Mouse (Mus musculus): Measurements from ENCODE around the gene Tmem54. TPM values are rescaled to one million over a fixed set of nuclear protein-coding genes. Genes with fewer than 3 reads are reported as not detected.
A peak's percentile ranks its signal among the peaks of the same experiment; 100 is the strongest.

Gene Tmem54
- total RNA-seq, 2 experiments from 2014 or later, result not detected

DNA sequence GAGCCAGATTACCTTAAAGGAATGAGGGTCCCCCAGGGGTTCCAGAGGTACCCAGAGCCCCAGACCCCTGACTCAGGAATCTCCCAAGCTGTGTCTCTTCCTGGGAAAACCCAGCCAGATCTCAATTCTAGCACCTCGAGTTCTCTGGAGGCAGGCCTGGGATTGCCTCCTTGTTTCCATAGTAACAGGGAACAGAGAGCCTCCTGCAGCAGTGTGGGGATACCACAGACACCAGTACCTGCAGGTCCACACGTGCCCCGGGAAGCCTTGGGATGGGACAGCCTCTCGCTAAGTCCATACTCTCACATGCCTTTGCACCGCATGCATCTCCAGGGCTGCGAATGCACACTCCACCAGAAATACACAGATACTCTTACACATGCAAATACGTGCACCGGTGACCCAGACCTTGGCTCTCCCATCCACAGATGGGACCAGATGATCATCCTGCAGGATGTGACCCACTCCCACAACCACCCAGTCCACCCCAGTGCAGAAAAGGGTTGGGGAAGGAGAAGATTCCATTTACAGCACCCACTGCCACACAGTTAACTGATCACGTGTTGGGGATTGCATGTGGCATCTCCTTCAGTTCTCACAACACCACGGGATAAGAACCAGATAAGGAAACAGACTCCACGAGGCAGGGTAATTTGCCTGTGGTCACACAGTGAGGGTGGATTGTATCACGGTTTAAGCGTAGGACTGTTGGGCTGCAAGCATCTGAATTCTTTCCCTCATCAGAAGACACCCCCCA lies 23.4 kb downstream of the Tmem54 start:
- peak in 1 of 2 experiments; percentile 63 for DNase-seq (ENCODE audit: low spot score in 2 of 2)

DNA sequence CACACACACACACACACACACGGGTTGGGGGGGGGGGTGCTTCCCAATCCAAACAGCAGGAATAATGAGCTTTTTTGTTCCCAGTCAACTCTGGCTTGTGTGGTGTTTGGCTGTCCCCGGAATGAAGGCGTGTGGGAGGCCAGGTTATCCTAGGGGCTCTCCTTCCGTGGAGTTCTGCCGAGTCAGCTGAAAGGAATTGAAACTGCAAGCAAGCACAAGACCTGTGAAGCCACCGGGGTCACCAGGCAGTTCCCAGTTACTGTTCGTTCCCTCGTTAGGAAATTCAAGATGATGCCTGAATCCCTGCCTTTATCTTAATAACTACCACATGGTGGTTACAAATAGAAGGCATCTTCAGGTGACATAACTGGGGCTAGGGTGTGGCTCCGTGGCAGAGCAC lies 24.0 kb downstream of the Tmem54 start:
- no peak for DNase-seq (ENCODE audit: low spot score in 2 of 2)

DNA sequence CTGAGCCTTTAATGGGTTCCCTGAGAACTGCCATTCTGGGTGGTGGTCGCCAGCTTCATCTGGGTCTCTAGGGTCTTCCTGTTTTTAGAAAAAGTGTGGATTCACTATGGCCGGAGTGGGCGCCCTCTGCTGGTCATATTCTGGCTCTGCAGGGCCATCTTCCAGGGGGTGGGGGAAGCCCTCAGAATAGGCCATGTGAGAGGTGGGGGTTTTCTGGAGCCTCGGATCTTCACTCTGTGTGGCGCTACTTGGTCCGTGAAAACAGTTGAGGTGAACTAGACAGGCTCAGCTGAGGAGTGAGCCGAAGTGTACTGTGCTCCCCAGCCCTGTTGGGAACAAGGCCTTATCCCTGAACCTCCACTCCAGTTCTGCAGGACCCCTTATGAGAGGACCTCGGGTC lies 24.8 kb downstream of the Tmem54 start:
- peak in 1 of 2 experiments; percentile 58 for DNase-seq (ENCODE audit: low spot score in 2 of 2)

DNA sequence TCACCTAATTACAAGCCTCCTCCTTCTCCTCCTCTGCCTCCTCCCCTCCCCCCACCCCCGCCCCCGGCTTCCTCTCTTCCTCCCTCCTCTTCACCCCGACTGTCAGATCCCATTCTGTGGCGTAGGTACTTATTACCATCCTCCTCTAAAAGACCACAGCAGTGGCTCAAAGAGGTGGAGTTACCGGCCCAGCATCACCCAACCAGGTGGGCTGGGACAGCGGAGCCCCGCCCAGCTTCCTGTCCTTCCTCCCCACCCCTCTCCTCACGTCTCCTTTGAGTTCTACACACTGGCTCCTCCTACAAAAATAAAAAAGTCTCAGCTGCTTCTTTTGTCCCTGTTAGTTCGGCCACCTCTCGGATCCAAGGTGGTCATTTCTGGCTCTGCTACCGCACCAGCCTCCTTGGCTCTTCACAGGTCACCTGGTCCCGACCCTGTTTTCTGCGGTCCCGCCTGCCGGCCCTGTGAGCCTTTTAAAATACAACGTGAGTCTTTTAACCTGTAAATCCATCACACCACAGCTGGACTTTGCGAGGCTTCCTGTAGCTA lies 25.5 kb downstream of the Tmem54 start:
- DNase-seq (ENCODE audit: low spot score in 2 of 2), result no peak

DNA sequence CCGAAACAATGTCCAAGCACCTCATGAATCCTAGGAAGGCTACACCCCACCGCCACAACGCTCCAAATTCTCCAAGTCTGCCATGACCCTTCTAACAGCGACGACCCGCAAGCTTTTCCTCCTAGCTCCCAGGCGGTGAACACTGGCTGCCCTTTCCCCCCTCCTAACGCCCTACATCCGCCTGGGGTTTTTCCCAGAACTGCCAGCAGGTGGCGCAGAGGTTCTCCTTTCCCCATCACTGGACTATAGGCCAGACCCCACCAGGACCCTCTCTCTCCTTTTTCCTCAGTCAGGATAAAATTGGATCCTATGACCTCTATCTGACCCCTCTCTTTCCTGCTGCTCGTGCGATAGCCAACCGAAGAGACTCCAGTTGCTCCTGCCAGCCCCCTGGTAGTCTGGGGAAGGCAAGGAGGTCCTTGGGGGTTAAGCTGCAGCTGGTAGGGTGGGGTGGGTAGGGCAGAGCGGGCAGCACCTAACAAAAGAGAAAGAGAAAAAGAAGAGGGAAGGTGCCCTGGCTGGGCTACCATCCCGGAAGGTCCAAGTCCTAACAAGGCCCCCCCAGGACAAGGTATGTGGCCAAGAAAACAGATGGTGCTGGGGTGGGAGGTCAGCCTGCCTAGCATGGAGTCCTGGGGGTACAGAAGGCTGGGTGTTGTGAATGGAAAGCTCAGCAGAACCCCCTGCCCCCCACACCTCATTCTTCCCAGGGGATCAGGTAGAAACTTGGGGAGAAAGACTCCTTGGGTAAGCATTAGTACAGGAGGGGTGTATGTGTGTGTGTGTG lies 29.6 kb downstream of the Tmem54 start:
- DNase-seq (ENCODE audit: low spot score in 2 of 2), result peak in 1 of 2 experiments; percentile 75

DNA sequence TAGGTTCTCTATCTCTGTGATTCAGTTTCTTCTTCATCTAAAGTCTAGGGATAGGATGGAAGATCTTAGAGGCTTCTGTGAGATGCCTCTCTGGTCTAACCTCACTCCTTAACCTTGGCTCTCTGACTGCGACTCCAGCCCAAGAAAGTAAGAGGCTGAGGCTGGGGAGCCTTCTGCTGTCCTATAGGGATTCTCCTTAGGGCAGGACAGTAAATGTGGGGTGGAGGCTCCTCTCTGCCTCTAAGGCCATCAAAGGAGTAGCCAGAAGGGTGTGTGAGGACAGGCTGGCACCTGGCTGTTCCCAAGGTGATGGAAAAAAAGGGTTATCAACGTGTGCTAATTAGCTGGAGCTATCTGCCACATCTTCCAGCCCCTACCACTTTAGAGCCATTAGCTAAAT lies 30.3 kb downstream of the Tmem54 start:
- DNase-seq (ENCODE audit: low spot score in 2 of 2), result no peak

DNA sequence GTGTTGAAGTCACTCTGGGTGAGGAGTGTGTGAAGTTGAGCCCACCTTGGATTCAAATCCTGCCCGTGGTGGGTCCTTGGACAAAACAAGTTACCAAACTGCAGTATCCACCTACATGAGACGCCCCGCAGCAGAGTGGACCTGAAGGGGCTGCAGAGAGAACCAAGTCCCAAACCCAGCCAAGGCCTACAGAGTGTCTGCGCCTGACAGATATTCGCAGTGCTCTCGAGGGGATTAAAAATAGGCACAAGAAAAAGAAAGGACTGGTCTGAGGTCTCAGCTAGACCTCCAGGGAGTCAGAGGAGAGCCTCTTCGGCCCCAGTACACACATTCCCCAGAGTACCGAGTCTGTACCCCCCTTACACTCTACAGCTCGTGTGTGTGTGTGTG lies 30.8 kb downstream of the Tmem54 start:
- no peak for DNase-seq (ENCODE audit: low spot score in 2 of 2)

DNA sequence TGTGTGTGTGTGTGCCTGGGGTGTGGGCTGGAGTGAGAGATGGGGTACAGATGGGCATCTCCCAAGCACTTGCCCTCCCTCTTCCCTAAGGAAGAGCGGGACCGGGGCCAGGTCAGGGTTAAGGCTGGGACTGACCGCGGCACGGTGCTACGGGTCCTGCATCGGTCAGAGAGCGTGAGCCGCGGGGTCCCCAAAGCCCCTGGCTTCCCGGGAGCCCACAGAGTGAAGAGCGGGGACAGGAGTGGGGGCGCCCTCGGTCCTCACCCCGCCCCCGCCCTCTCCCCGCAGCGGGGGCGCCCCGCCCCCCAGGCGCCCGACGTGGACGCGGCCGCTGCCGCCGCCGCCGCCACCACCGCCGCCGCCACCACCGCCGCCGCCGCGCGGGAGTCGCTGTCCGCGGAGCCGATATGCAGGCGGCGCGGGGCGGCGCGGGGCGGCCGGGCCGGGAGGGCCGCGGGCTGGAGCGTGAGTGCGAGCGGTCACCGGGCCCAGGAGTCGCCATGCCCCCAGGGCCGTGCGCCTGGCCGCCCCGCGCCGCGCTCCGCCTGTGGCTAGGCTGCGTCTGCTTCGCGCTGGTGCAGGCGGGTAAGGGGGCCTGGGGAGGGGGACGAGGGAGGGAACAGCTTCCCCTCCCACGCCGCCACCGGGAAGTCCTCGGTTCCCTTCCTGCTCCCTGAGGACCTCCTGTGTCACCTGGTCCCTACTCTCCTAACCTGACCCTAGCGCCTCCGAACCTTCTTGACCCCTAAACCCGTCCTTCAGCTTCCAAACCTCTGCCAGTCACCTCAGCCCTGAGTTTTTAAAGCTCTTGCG lies 31.4 kb downstream of the Tmem54 start, which contains the start of gene Fndc5:
Fndc5 (plus strand) TSS at position 421 of the 813 bp plus-strand sequence.
- DNase-seq (ENCODE audit: low spot score in 2 of 2), result no peak

DNA sequence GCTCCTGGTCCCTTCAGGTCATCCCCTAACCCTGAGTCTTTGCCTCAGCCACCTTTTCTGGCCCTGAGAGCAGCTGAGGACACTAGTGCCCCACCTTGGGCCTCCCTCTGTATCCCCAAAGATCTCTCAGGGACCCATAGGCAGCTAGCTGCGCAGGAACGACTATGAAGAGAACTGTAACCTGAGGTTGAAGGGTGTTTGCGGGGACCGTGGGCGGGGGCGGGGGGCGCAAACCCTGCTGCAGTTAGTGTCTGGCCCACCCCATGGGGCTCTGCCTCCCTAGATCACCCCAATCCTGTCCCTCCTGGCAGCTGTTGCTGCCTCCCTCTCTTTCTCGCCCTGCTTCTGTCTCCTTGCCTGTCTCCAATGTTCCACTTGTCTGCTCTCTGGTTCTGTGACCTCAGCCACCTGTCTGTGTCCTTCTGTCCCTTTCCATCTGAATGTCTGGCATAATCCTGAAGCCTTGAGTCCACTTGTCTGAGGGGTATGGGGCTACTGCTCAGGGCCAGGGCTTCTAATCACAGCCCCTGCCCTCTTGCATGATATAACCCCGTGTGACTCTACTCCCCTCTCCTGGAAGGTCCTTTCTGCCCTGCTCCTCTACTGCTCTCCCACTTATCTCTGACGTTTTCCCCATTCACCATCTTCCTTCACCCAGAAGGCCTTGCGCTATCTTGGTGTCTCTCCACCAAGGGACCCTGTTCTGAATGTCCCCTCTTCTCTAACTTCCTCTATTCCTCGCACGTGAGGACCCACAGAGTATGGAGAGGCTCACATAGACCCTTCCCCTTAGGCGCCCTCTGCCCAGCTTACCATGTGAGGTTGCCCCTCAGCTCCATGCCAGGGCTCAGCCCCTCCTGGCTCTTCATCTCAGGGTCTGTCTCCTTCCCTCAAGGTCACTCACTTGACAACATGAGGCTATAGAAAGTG lies 32.3 kb downstream of the Tmem54 start:
- no peak for DNase-seq (ENCODE audit: low spot score in 2 of 2)

DNA sequence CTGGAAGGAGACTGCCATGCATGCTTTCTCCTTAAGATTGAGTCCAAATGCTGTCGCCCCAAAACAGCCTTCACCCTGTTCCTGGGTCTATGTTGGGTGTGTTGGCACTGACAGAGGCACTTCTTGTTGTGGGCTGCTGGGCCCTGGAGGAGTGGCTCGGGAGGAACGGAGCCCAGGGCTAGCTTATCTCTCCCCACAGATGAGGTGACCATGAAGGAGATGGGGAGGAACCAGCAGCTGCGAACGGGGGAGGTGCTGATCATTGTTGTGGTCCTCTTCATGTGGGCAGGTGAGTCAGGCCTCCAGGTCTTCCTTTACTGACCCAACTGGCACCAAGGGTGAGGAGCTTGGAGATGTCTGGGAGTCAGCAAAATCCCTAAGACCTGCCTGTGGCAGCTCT lies 34.3 kb downstream of the Tmem54 start:
- no peak for DNase-seq (ENCODE audit: low spot score in 2 of 2)

DNA sequence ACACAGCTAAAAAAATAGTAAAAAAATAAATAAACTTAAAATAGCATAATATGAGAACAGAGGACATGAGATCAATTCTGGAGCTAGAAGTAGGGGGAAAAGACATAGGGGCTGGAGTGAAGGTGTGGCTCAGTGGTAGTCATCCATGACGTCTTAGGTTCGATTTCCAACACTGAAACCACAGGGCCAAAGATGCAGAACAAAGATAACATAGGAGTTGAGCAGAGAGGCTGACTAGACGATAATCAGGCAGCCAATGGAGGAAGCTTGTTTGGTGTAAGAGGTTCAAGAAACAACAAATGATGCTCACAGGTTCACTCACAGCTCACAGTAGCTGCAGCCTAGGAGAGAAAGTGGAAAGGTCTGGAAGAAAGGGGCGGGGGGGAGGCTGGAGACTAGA lies 35.5 kb downstream of the Tmem54 start:
- DNase-seq (ENCODE audit: low spot score in 2 of 2), result no peak

DNA sequence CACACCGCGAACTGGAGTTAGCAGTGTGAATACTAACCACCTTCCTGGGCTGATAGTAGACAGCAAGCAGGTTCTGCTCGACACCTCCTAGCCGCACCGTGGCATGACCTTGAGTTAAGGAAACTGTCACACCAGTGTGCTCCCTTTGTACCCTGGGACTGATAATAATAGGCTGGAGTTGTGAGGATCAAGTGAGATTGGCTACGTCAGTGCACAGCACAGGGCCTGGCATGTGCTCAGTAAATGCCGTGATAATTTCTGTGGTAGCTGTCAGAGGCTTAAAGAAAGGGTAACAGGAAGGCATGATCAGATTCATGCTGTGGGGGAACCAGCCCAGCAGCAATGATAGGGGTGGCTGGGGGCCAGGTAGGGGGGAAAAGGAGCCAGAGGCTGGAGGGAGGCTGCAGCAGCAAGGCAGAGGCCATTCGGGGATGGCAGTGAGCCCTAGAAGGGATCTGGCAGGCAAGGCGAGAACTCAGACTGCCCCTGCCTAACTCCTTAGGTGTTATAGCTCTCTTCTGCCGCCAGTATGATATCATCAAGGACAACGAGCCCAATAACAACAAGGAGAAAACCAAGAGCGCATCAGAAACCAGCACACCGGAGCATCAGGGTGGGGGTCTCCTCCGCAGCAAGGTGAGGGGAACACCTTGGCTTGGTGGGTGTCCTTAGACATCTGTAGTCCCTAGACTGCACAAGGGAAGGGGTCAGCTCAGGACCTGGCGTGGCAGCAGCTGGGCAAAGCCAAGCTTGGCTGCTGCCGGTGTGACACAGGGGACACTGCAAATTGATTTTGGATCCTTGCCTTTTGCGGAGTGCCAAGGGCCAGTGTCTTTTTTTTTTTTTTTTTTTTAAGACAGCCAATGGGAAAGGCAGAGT lies 36.5 kb downstream of the Tmem54 start:
- no peak for DNase-seq (ENCODE audit: low spot score in 2 of 2)

DNA sequence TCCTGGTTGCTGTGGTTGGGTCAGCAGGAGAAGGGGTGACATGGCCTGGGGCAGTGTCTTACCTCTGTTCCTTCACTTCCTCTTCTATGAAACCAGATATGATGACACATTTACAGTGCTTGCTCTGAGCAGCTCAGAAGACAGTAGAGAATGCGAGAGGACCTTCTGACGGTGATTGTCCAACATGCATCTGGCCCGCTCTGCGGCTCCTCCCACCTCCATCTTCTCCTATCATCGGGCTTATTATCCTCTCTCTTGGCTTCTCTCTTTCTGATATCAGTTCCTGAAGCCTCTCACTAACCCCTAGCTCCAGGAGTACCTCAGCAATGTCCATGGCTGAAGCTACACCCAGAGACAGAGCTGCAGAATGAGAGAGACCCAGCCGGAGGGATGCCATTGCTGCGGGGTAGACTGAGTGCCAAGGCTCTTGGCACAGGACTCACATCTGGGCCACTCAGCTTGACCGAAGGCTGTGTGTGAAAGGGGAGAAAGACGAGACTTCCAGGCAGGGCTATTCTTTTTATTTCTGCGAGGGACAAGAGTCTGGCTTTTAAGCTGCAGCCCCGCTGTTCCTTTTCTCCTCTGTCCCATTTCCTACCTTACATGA lies 37.2 kb downstream of the Tmem54 start:
- no peak for DNase-seq (ENCODE audit: low spot score in 2 of 2)

DNA sequence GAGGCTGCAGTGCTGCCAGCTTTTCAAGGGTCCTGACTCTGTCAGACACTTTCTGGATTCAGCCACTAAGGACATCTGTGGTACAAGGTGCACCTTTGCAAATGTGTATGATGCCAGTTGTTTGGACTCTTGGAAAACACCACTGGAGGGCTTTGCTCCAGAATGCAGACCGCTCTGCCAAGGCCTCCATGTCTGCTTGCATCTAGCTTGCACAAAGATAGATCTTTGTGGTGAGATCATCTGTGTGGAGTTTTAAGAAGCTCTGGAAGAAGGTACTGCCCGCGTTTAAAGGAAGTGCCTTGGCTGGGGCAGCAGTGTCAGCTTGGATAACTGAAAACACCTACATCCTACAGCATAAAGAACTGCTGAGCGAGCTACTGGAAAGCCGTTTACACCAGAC lies 38.2 kb downstream of the Tmem54 start:
- DNase-seq (ENCODE audit: low spot score in 2 of 2), result no peak

DNA sequence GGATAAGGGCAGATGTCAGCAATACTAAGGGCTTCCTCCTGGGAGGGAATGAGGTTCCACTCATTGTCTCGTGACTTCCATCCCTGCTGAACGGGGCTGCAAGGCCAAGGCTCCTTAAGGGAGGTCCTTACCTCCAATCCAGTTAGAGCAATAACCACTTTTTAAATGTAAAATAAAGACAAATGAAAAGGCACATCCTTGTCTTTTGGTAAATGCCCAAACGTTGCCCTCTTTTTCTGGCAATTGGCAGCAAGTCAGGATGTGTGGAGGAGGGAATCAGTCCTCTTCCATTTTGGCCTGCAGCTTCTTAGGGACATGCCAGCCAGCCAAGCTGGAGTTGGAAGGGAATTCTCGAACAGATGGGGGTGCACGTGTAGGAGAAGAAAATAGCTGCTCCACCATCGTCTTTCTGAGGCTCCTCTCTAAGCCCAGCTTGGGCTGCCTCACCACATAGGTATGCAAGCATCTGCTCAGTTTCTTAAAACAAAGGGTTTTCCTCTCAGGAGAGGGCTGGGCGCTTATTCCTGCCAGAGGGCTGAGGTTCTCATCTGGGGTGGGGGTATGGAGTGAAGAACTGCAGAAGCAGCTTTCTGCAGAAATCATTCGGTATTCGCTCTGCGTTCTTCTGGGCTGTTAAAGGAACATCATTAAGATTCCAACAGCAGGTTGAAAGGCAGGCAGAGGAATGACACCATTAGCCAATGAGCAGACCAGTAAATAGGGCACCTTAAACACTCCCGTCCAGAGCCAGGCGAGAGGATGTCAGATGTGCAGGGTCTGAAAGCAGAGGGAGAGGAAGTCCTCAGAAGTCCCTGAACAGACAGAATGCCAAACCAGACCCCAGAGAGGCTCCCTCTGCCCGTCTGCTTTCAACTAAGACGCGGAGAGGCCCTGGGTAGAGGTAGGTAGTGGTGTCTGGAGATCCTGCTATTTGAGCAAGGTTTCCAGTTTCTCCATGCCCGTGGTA lies 39.3 kb downstream of the Tmem54 start:
- peak; percentile 87 to 88 for DNase-seq (ENCODE audit: low spot score in 2 of 2)

DNA sequence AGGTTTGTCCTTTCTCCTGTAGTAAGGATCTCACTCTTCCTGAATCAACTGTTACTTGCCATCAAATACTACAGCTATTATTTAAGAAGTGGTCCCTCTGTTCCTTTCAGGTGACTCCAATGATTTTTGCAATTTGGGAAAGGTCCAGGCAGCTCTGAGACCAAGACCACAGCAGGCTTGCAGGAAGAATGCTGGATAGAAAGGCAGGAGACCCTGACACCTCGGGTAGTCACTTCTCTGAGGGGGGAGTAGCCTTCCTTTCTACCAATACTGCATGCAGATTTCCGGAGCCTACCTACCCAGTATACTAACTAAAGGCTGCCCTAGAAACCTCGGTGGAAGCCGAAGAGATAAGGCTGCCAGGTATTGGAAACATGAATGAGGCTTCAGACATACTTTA lies 40.1 kb downstream of the Tmem54 start:
- DNase-seq (ENCODE audit: low spot score in 2 of 2), result no peak

DNA sequence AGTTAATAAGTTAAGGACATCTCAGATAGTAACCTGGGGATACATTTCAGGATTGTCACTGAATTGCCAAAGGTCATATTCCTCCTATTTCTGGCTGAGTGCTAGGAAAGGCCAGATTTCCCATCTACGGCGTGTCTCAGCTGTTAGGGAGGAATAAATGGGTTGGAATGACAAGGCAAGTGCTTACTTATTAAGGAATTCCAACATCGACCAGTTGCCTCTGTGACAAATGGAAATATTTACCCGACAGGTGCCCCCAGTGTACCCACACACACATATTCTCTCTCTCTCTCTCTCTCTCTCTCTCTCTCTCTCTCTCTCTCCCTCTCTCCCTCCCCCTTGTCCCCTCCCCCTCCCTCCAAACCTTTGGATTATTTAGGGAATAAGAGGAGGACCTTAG lies 40.6 kb downstream of the Tmem54 start:
- no peak for DNase-seq (ENCODE audit: low spot score in 2 of 2)

DNA sequence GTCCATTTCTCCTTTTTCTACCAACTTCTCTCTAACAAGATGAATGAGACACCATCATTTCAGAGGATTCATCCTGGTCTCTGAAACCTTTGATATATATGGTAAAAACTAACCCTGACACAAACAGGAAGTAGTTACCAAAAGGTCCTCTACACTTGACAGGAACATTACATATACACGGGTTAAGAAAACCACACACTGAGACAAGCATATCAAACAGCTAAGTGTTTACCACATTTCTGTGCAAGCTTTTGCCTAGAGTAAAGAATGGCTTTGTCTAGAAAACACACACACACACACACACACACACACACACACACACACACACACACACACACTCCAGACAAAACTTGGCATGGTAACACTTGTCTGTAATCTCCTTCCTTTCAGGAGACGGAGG lies 41.0 kb downstream of the Tmem54 start:
- DNase-seq (ENCODE audit: low spot score in 2 of 2), result no peak

All from layer of hippocampus, adult 18-20 months (tissue).